Mouse (Mus musculus) frontal cortex, postnatal 25 days (tissue): ENCODE measurements at regions not wholly inside any gene's neighbourhood (a gene's known extent, or its start where the extent isn't known, plus 50 kb on each side); places are given as distances from the start of the nearest gene placed in this dataset.

Experiments
- DNase-seq, 2 experiments: peaks; one replicate each; pipeline ENCODE4 v3.0.0; 2022; ENCODE audit warnings: low spot score in 2 of 2

DNA sequence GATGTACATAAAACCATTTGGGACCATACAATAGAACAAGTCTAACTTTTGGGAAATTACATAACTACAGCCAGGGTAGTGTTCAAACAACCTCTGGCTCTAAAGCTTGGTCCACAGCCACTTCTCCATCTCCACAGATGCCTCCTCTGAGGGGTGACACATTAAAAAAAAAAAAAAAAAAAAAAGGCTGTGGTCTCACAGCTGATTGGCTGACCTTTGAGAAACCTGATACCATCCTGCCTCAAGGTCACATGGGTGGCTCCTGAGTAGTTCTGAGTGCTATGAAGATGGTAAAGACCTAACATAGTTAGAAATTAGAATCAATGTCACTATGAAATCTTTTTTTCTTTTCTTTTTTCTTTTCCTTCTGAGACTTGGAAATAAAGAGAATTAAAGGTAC, 102.4 kb downstream of the Tmem182 start:
- DNase-seq = no peak

DNA sequence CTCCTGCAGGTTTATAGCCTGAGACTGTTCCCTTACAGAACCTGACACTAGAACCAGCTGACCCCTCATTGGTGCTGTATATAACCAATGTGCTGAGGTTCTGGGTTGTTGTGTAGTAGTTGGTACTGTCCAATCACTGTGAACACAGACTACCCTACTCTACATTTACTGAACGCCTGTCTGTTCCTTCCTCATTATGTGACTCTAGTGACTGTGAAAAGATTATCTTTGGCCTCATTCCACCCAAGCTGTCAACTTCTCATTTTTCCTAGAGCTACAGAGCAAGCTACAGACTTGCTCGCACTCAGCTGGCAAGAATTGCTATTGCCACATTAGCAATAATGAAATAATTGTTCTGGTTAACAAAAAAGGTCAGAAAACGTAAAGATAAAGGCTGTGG, 108.2 kb downstream of the Tmem182 start:
- no peak for DNase-seq

DNA sequence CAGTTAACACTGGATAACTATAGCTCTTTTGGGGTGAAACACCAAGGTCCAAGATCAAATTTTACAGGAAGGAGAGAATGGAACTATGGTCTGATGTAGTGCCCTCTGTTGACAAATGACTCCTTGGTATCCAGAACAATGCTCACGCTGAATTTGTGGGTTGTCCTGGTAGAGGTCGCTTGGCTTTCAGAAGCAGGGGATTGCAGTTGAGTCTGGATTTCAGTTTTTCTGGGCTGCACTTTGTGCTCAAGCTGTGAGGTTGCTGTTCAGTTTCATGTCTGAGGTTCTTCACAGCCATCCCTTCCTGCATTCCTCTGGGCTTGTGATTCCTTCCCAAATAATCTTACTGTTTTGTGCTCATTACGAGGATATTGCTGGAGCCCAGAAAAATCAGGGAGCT, 118.9 kb downstream of the Tmem182 start:
- no peak for DNase-seq

DNA sequence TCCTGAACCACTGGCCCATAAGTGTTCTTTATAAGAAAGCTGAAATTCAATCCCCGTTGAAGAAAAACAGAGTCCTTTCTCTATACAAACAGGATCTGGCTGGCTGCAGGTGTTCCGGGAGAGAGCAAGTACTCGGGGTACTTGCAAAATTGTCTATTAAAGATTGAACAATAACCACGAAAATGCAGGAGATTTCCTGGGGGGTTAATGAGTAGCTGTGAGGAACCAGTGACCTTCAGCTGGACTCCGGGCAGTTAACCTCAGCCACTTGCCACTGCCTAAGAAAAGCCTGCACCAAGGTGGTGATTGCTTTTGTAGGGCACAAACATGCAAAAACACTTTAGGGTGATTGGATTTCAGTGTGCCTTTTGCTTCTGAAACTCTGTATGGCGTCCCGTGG, 119.4 kb downstream of the Tmem182 start:
- DNase-seq = no peak

- DNase-seq = no peak
Observed at GRCm38 (mm10) chr1:40931374-40931773, 126.0 kb downstream of the Tmem182 start.

DNA sequence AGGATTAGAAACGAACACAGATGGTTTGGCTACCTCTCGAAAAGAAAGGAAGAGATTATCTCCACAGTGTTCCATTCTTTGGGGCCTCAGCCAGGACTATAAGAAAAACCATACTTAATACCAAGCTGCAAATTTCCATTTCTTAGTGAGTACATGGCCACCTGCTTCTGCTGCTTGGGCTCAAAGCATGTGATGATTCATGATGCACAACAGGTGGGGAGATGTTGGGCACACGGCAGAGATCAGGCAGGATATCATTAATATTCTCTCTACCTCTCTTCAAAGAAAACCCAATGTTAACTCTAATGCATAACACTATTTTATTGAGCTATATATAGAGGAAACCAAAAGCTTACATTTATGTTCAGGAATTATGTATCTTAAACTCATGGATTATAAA, 131.3 kb downstream of the Tmem182 start:
- DNase-seq = no peak

DNA sequence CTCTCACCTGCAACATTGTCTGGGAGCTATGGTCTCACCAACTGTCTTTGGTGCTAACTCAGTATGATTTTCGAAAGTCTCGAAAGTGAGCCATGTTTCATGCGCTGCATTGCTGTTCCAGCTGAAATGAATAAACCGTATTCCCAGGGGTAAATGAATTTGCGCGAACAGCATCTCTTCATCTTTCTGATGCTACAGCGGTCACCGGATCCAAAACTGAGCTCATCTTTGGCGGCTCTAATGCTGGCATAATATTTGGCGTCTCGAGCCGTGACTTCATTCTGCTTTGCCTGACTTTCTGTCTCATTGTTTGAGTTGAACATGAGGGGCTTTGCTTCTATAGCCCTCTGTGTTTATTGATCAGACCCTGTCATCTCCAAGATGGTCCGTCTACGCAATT, 137.3 kb downstream of the Tmem182 start:
- no peak for DNase-seq

- no peak for DNase-seq
Observed at GRCm38 (mm10) chr1:40943165-40943564, 137.8 kb downstream of the Tmem182 start.

DNA sequence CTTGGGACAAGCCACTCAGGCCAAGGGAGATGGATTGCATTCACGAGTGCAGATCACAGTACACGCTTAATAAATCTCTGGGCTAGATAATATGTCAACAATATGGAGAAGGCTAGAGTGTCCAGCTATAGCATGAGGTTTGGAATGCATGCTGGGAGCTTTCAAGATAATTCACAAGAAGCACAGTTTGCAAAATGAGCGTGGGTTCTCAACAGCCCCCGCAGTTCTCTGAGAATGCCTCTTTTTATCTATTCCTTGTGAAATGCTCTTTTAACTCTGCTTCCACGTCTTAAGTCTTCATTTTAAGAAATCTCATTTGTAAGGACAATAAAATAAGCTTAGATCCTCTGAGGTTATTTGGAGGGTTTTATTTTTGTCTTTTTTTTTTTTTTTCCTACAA, 145.2 kb downstream of the Tmem182 start:
- no peak for DNase-seq

DNA sequence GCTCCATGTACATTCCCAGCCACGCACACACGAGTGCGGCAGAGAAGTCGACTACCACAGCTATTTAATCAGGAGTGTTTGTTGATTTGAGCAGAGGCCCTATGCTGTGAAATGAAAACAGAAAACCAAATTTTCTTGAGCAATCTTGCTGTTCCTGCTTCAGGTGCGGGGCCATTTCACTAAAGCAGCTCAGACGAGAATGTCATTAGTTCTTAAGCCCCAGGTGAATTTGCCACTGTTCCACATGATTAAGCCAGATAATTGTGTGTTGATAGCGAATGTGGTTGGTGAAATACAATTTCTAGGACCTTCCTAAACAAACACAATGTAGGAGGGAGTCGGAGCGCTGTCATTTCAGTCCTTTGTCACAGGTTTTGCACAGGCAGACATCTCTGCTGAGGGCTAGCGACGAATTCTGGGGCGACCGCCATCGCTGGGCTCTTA, 149.3 kb downstream of the Tmem182 start:
- no peak for DNase-seq

GRCm38 (mm10) chr1:40967768-40968504, 162.5 kb downstream of the Tmem182 start:
- DNase-seq = no peak

GRCm38 (mm10) chr1:40983762-40984161, 178.4 kb downstream of the Tmem182 start:
- DNase-seq = no peak

DNA sequence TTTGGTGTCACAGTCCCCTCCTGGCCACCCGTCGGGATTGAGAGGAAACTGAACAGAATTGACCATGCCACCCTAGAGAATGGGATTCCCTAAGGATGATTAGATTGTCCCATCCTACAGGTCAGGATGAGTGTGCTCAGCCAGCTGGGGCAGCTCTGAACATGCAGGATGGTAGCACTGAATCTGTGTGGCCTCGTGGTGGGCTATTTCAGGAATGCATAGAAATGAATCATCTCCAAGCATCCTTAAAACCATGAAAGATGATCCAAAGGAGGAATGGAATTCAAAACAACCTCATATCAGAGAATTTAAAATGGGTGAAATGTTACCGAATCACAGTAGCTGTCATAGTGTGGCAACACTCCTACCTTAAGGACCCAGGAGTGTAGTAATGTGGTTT, 187.9 kb downstream of the Tmem182 start:
- no peak for DNase-seq

DNA sequence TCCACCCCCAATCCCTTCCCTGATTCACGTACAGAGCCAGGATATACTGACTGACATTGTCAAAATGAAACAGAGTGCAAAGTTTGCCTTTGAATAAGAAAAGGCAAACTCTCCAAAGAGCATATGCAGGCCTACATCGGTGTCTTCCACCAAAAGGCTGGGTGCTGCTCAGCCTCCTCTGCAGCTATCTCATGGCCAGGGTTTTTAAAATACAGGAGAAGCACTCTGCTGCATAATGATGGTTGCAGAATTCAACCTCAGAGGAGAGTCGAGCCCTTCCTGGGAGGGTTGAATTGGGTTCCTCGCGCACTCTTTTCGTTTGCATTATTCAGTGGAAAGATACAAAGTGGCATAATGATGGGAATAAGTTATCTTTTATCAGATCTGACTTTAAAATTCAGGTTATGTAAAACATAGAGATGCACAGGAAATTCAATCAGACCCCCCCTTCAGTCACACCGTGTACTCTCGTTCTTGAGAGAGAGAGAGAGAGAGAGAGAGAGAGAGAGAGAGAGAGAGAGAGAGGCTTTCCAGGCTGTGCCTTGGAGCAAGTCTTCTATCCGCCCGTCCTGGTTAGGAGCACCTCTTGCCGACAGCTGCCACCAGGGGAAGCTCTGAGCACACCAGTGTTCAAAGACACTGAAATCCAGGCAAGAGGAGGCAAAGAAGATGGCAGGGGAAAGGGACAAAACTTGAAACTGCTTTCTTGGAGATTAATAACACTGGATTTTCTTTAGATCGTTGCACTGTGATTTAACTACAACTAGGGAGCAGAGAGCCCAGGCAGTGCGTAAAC, 196.0 kb downstream of the Tmem182 start:
- DNase-seq = peak; percentile 36 to 43

DNA sequence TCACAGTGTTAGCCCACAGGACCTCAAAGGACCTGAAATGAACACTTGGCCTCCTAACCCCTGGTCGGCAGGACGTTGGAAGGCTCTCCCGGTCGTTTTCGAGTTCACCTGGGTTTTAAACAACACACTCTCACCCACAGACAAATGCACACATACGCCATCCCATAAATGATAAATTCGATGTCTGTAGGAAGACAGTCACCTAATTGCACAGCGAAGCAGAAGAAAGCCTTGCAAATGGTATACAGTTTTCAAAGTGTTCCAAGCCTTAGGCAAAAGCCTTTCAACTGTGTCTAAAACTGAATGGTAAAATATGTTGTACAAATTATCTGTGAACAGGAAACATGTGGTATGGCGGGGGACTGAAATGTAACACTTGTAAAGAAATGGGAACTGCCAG, 196.6 kb downstream of the Tmem182 start:
- no peak for DNase-seq

DNA sequence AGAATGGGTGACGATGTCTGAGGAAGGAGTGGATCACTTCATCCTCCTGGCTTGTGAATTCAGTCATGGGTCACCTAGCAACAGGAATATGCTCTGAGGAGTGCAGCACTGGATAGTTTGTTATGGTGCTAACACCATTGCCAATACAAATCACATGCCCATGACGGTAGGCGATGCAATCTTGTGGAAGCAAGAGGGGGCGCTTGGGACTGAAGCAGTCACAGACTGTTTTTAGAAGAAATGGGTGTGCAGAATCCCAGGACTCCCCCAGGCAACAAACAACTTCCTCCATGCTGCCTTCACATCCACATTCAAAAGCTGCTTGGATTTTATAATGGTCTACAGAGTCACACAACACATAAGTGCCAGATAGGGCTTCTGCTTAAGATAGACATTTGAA, 221.5 kb downstream of the Tmem182 start:
- no peak for DNase-seq

GRCm38 (mm10) chr1:41027540-41027978, 222.2 kb downstream of the Tmem182 start:
- peak in 1 of 2 experiments; percentile 37 for DNase-seq

DNA sequence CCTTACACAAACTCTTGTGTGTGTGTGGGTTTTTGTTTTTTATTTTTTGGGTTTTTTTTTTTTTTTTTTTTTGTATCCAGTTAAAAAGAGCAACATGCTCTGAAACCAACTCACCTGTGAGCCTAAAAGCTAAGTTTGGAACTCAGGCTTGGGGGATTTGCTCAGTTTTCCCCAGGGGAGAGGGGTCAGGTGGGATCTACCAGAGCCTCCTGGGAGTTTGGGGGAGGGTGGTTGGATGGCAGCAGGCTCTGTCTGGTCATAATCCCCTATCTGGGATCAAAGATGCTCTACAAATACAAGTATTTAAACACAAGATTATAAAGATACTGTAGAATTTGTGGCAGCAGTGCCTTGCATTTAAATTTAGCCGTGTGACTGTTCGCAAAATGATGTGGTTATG, 222.6 kb downstream of the Tmem182 start:
- no peak for DNase-seq

DNA sequence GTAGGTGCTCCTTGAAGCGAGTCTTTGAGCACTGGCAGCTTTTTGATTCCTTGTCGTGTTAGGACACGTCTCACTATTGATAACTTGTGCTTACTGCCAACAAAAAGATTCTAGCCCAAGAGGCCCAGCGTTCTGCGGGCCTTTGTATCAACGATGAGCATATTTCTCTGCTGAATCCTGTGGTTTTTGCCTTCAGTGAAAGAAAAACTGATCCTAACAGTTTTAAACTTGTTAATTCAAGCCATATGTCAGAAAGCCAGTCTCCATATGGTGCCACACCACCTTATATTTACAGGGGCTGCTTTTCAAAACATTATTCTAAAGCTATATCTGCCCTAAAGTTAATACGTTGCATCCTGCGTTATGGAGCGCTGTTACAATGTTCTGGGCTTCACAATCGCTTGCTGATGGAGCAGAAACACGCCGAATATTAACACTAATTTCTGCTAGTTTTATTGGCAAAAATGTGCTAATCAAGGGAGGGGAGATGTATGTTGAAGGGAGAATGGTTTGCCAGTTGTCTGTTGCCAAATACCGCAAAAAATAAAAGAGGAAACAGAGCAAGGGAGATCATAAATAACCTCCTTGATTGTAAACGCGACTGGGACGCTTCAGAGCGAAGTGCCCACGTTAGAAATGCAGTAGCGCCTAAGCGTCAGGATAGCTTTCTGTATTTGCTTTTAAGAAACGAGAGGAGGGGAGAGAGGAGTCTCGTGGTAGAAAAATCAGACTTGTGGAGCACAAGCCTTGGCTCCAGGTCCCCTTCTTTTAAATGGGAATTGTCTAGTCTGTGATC, 229.9 kb downstream of the Tmem182 start:
- no peak for DNase-seq

DNA sequence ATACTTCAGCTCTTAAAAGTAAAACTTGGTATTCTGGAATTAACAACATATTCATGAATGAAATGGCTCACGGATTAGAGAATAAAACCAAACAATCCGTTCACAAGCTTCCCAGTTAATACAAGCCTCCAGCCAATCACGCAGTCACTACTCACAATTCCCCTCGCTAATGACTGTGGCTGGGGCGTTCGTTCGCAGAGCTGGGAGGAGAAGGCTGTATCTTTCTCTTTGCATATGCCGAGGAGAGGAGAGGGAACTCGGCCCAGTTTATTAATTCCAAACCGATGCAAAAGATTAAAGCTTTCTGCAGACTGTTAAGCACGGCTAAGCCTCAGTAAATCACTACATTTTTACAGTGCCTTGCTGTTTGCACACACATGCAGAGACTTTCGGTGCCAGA, 231.5 kb downstream of the Tmem182 start:
- no peak for DNase-seq

- DNase-seq = no peak
Observed at GRCm38 (mm10) chr1:41054426-41054955, 249.1 kb downstream of the Tmem182 start.

DNA sequence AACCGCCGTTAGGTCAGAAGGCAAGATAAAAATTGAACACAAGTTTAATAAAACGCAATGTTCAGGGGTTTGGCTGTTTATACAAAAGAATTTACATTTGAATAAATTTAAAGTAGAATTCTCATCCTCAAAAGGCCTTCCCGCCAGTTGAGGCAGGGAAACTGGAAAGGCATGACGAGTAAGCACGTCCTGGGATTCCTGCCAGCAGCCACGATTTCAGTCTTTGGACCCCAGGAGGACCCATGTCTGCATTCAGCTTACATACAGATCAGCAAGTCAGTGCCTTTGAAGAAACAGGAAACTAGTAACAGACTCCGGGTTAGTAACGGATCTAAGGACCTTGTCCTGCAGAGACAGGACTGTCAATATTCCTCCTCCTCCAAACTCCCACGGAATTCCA, 250.4 kb downstream of the Tmem182 start:
- DNase-seq = no peak
